Mouse (Mus musculus) kidney, embryonic 15.5 days (tissue): ENCODE results near the gene Rps28. TPM values are rescaled to one million over a fixed set of nuclear protein-coding genes. Genes with fewer than 3 reads are reported as not detected.

Experiments
- polyA plus RNA-seq: library from polyadenylated mRNA; unstranded; fragments of >200 nt; fragmentation: Nextera tagmentation; extraction: Ambion mirVana; gene quantifications from 2 replicates; pipeline ENCODE4 v1.2.1, GENCODE M21; 2015

Gene Rps28
- polyA plus RNA-seq, 1 experiment from 2014 or later: 1,038 TPM

Other genes with a start within 250 kb of the Rps28 start
- gene Zfp414, start 195.5 kb downstream of the Rps28 start, polyA plus RNA-seq: 43.4 and 56.6 TPM in 2 replicates
- gene Pram1, start 186.5 kb downstream of the Rps28 start, polyA plus RNA-seq: 0.80 TPM in 1 of 2 replicates, not detected in the other
- 369 and 383 TPM in 2 replicates for gene Hnrnpm, start 137.7 kb downstream of the Rps28 start, polyA plus RNA-seq
- 50.9 and 57.5 TPM in 2 replicates for gene March2, start 105.9 kb downstream of the Rps28 start, polyA plus RNA-seq
- gene Rab11b, start 64.0 kb downstream of the Rps28 start, polyA plus RNA-seq: 275 and 342 TPM in 2 replicates
- 21.5 and 27.9 TPM in 2 replicates for gene Angptl4, start 42.7 kb downstream of the Rps28 start, polyA plus RNA-seq
- gene Kank3, start 14.0 kb downstream of the Rps28 start, polyA plus RNA-seq: 46.5 and 53.4 TPM in 2 replicates
- gene Ndufa7, start within 50 bp of the Rps28 start, polyA plus RNA-seq: 490 and 495 TPM in 2 replicates
- gene Cd320, start 18.5 kb upstream of the Rps28 start, polyA plus RNA-seq: 97.9 and 102 TPM in 2 replicates
- not detected in 2 replicates for gene Gm7029, start 49.3 kb upstream of the Rps28 start, polyA plus RNA-seq
- gene Kifc1, start 66.1 kb upstream of the Rps28 start, polyA plus RNA-seq: 8.2 and 9.1 TPM in 2 replicates
- gene Platr17, start 80.6 kb upstream of the Rps28 start, polyA plus RNA-seq: 0.19 TPM in 1 of 2 replicates, not detected in the other
- 47.6 and 60.0 TPM in 2 replicates for gene Daxx, start 84.9 kb upstream of the Rps28 start, polyA plus RNA-seq
- gene Tapbp, start 91.3 kb upstream of the Rps28 start, polyA plus RNA-seq: 28.3 and 35.9 TPM in 2 replicates
- 17.5 and 19.3 TPM in 2 replicates for gene Zbtb22, start 91.3 kb upstream of the Rps28 start, polyA plus RNA-seq
- 30.7 and 34.5 TPM in 2 replicates for gene Rgl2, start 105.0 kb upstream of the Rps28 start, polyA plus RNA-seq
- 171 and 183 TPM in 2 replicates for gene Pfdn6, start 115.8 kb upstream of the Rps28 start, polyA plus RNA-seq
- gene Wdr46, start 116.1 kb upstream of the Rps28 start, polyA plus RNA-seq: 41.8 and 44.0 TPM in 2 replicates
- 5.1 and 5.6 TPM in 2 replicates for gene B3galt4, start 126.9 kb upstream of the Rps28 start, polyA plus RNA-seq
- gene Vps52, start 131.2 kb upstream of the Rps28 start, polyA plus RNA-seq: 48.0 and 53.5 TPM in 2 replicates
- 1,731 and 1,904 TPM in 2 replicates for gene Rps18, start 131.4 kb upstream of the Rps28 start, polyA plus RNA-seq
- gene H2-K1, start 175.8 kb upstream of the Rps28 start, polyA plus RNA-seq: 24.6 and 27.2 TPM in 2 replicates
- gene Ring1, start 200.1 kb upstream of the Rps28 start, polyA plus RNA-seq: 20.3 and 21.7 TPM in 2 replicates
- gene H2-Ke6, start 203.5 kb upstream of the Rps28 start, polyA plus RNA-seq: 51.7 and 52.5 TPM in 2 replicates
- 197 and 211 TPM in 2 replicates for gene Slc39a7, start 207.1 kb upstream of the Rps28 start, polyA plus RNA-seq
- 50.5 and 53.0 TPM in 2 replicates for gene Rxrb, start 207.2 kb upstream of the Rps28 start, polyA plus RNA-seq
- 2.2 and 6.6 TPM in 2 replicates for gene Col11a2, start 214.9 kb upstream of the Rps28 start, polyA plus RNA-seq